Mouse (Mus musculus) heart, embryonic 16.5 days (tissue): ENCODE data around the gene Fancf. TPM values are rescaled to one million over a fixed set of nuclear protein-coding genes. Genes with fewer than 3 reads are reported as not detected.

ENCODE experiments used
- ATAC-seq: fragments of 200-750 bp; cut with Nextera tagmentation; replicated peaks from 2 replicates; pipeline ENCODE4 v1.8.0; 2017; ENCODE audit warnings: moderate number of reproducible peaks; ENCODE audit not compliant: insufficient read depth, low FRiP score; ENCODE audit errors: extremely low read depth
- H3K27ac ChIP-seq: fragments of 300-500 bp; sonication (generic); 2 replicates; pipeline ENCODE4 v1.5.1; 2014; ENCODE audit warnings: mild to moderate bottlenecking, low read length, control low read depth, moderate library complexity
- H3K27me3 ChIP-seq: fragments of 300-500 bp; sonication (generic); 2 replicates; pipeline ENCODE4 v1.6.1; 2014; ENCODE audit warnings: low read length, mixed read lengths; ENCODE audit not compliant: control insufficient read depth, insufficient read depth
- H3K36me3 ChIP-seq: fragments of 300-500 bp; sonication (generic); 2 replicates; pipeline ENCODE4 v1.6.1; 2014; ENCODE audit not compliant: control insufficient read depth, insufficient read depth
- H3K4me1 ChIP-seq: fragments of 300-500 bp; sonication (generic); 2 replicates; pipeline ENCODE4 v1.6.1; 2014; ENCODE audit warnings: low read length, mixed read lengths; ENCODE audit not compliant: control insufficient read depth, insufficient read depth
- H3K4me2 ChIP-seq: fragments of 300-500 bp; sonication (generic); 2 replicates; pipeline ENCODE4 v1.6.1; 2014; ENCODE audit warnings: low read depth, mild to moderate bottlenecking, control low read depth, low read length
- H3K4me3 ChIP-seq: fragments of 300-500 bp; sonication (generic); 2 replicates; pipeline ENCODE4 v1.5.1; 2014; ENCODE audit warnings: mild to moderate bottlenecking, control low read depth, low read length
- H3K9ac ChIP-seq: fragments of 300-500 bp; sonication (generic); 2 replicates; pipeline ENCODE4 v1.6.1; 2014; ENCODE audit warnings: low read length, control low read depth
- H3K9me3 ChIP-seq: fragments of 300-500 bp; sonication (generic); replicated peaks from 2 replicates; pipeline ENCODE4 v1.6.1; 2016; ENCODE audit warnings: low read length; ENCODE audit not compliant: control insufficient read depth
- whole genome bisulfite sequencing: fragments of 180-500 bp; shearing (Covaris S2); extraction: QIAGEN DNeasy Blood & Tissue Kit; methylation state at CpG from one replicate; pipeline ENCODE4 v1.1.7; 2014; 5-methylcytosine and 5-hydroxymethylcytosine counted together
- polyA plus RNA-seq: library from polyadenylated mRNA; unstranded; fragments of >200 nt; fragmentation: Nextera tagmentation; extraction: Ambion mirVana; gene quantifications from 2 replicates; pipeline ENCODE4 v1.2.1, GENCODE M21; 2015

Fancf gene
- polyA plus RNA-seq, 1 experiment from 2014 or later = 1.7 TPM

- Histone ChIP-seq H3K9me3 (no peaks in the 10 kb centered on the region), H3K4me3 (no peak overlapping the region), H3K27ac (no peak overlapping the region), H3K9ac (no peak overlapping the region), H3K27me3 (no peaks in the 10 kb centered on the region), H3K36me3 (no peaks in the 10 kb centered on the region), H3K4me1 (peaks cover 2% of the 10 kb centered on the region; the same call in 1 of the 2 replicates), H3K4me2 (no peak overlapping the region)
- WGBS = 64% methylated on average over 3 of the region's 3 CpGs
- no peak for ATAC-seq
Measured at GRCm38 (mm10) chr7:51885345-51885744, 23.3 kb upstream of the Fancf start.

DNA sequence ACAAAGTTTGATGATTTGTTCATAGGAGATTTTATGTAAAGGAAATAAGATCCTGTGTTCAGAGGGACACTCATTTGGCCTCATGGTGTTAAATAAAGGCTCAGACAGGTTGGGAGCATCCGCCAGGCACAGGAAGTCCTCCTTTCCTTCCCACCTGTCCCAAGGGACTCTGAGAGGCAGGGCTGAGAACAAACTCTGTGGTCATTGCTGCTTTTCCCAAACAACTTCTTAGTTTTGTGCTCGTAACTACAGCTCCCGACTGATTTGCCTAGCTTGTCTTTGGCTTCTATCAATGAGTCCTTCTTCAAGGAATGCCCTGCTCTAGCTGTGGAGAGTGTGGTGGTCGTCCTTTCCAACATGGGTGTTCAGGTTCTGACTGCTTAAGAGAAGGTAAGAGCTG lies 18.1 kb upstream of the Fancf start:
- Histone ChIP-seq H3K36me3 (no peaks in the 10 kb centered on the region), H3K4me1 (peaks cover 7% of the 10 kb centered on the region), H3K27me3 (no peaks in the 10 kb centered on the region), H3K4me2 (peak overlapping the region; percentile 26; the same call in 1 of the 2 replicates), H3K27ac (no peak overlapping the region), H3K9me3 (no peaks in the 10 kb centered on the region), H3K9ac (no peak overlapping the region), H3K4me3 (no peak overlapping the region)
- ATAC-seq = no peak
- 66% methylated on average over 4 of the region's 4 CpGs for WGBS

- no peaks in the 10 kb centered on the region for H3K27me3 ChIP-seq
- H3K36me3 ChIP-seq = no peaks in the 10 kb centered on the region
- peak overlapping the region; percentile 82 for H3K4me2 ChIP-seq
- H3K4me1 ChIP-seq = peaks cover 7% of the 10 kb centered on the region
- H3K27ac ChIP-seq = peak overlapping the region; percentile 62
- peak; percentile 80 for ATAC-seq
- H3K9me3 ChIP-seq = no peaks in the 10 kb centered on the region
- 1% methylated on average over 17 of the region's 17 CpGs for WGBS
- H3K9ac ChIP-seq = peak overlapping the region; percentile 69
- H3K4me3 ChIP-seq = peak overlapping the region; percentile 60
Measured at GRCm38 (mm10) chr7:51879136-51879723, 17.2 kb upstream of the Fancf start.

GRCm38 (mm10) chr7:51878730-51879129 lies 16.7 kb upstream of the Fancf start:
- Histone ChIP-seq H3K27ac (peak overlapping the region; percentile 62), H3K4me3 (peak overlapping the region; percentile 60), H3K9ac (peak overlapping the region; percentile 69), H3K4me2 (peak overlapping the region; percentile 82), H3K27me3 (no peaks in the 10 kb centered on the region), H3K4me1 (peaks cover 7% of the 10 kb centered on the region), H3K9me3 (no peaks in the 10 kb centered on the region), H3K36me3 (no peaks in the 10 kb centered on the region)
- ATAC-seq = peak; percentile 32; the same call in 1 of the 2 replicates
- 1% methylated on average over 8 of the region's 8 CpGs for WGBS

GRCm38 (mm10) chr7:51876316-51876715 lies 14.2 kb upstream of the Fancf start:
- Histone ChIP-seq H3K36me3 (no peaks in the 10 kb centered on the region), H3K27me3 (no peaks in the 10 kb centered on the region), H3K4me3 (no peak overlapping the region), H3K9me3 (no peaks in the 10 kb centered on the region), H3K9ac (no peak overlapping the region), H3K27ac (no peak overlapping the region), H3K4me2 (no peak overlapping the region), H3K4me1 (peaks cover 7% of the 10 kb centered on the region)
- ATAC-seq = no peak

GRCm38 (mm10) chr7:51872597-51872996 lies 10.5 kb upstream of the Fancf start:
- no peak overlapping the region for H3K27ac ChIP-seq
- H3K4me2 ChIP-seq = no peak overlapping the region
- no peaks in the 10 kb centered on the region for H3K9me3 ChIP-seq
- no peak overlapping the region for H3K4me3 ChIP-seq
- H3K36me3 ChIP-seq = no peaks in the 10 kb centered on the region
- H3K27me3 ChIP-seq = no peaks in the 10 kb centered on the region
- no peaks in the 10 kb centered on the region for H3K4me1 ChIP-seq
- ATAC-seq = no peak
- no peak overlapping the region for H3K9ac ChIP-seq

DNA sequence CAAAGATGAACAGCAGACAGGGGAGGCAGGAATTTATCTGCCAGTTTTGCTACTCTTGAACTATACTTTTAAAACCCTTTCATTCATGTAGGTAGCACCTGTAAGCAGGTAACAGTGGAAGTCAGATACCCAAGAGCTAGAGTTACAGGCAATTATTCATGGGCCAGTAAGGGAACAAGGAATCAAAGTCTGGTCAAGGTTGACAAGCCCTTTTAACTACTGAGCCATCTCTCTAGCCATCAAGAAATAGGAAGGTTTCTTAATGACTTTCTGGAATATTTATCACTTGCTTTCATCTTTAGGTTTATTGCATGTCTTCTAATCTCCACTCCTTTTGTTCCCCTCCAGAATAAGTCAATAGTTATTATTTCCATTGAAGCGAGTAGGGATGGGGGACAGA lies 10.0 kb upstream of the Fancf start:
- 93% methylated on average over 1 of the region's 1 CpGs for WGBS
- no peaks in the 10 kb centered on the region for H3K9me3 ChIP-seq

GRCm38 (mm10) chr7:51867983-51868382 lies 5.9 kb upstream of the Fancf start:
- WGBS = 83% methylated on average over 1 of the region's 1 CpGs
- Histone ChIP-seq H3K9me3 (no peaks in the 10 kb centered on the region), H3K4me3 (no peak overlapping the region), H3K27ac (no peak overlapping the region), H3K4me2 (no peak overlapping the region), H3K9ac (no peak overlapping the region), H3K36me3 (0 out of 2 replicates have a peak, but pooled peaks cover 2% of the 10 kb centered on the region), H3K27me3 (no peaks in the 10 kb centered on the region), H3K4me1 (peaks cover under 1% of the 10 kb centered on the region; the same call in 1 of the 2 replicates)
- ATAC-seq = no peak

More for the DNA sequence above, 10.0 kb upstream of the Fancf start:
- Histone ChIP-seq H3K4me3 (no peak overlapping the region), H3K27ac (no peak overlapping the region), H3K27me3 (no peaks in the 10 kb centered on the region), H3K4me2 (no peak overlapping the region), H3K36me3 (no peaks in the 10 kb centered on the region), H3K4me1 (no peaks in the 10 kb centered on the region), H3K9ac (no peak overlapping the region)
- no peak for ATAC-seq

GRCm38 (mm10) chr7:51865336-51865735 lies 3.3 kb upstream of the Fancf start:
- no peak overlapping the region for H3K9ac ChIP-seq
- no peak for ATAC-seq
- H3K4me1 ChIP-seq = peaks cover 8% of the 10 kb centered on the region; the same call in 1 of the 2 replicates
- H3K4me3 ChIP-seq = no peak overlapping the region
- H3K4me2 ChIP-seq = no peak overlapping the region
- 75% methylated on average over 1 of the region's 1 CpGs for WGBS
- no peaks in the 10 kb centered on the region for H3K9me3 ChIP-seq
- H3K27me3 ChIP-seq = no peaks in the 10 kb centered on the region
- no peak overlapping the region for H3K27ac ChIP-seq
- H3K36me3 ChIP-seq = 0 out of 2 replicates have a peak, but pooled peaks cover 2% of the 10 kb centered on the region
